In genomic region chr11:79711766-79712369, GRCm38 (mm10) we compare ENCODE assay signal across 9 mouse cellular contexts.
DNase-seq lines count a peak whose midpoint lies in the region; ATAC-seq lines count a peak whose summit lies in the region.
"Had no signal": no experiment of that assay in that cellular context is flagged by ENCODE, and none has a peak within 500 bp of the region (broad histone marks: within the 10 kb centered on the region; RNA-seq: fewer than 3 reads in every experiment).

No protein-coding gene starts in this region.

- 0 out of 2 replicates have a peak, but pooled peaks have one; percentile 7 for ATAC-seq in granulocyte monocyte progenitor cell, adult 5-6 weeks (replicated peaks; ENCODE audit: poor library complexity, severe bottlenecking)
- 0 out of 2 replicates have a peak, but pooled peaks have one; percentile 1 for ATAC-seq in midbrain, embryonic 15.5 days (replicated peaks)

- peak overlapping the region; percentile 51 for H3K9ac ChIP-seq in midbrain, embryonic 15.5 days

- H3K27ac ChIP-seq in midbrain, embryonic 15.5 days: no peak overlapping the region

- no peaks in the 10 kb centered on the region for H3K9me3 ChIP-seq in midbrain, embryonic 15.5 days

- peak overlapping the region; percentile 58 for H3K4me3 ChIP-seq in midbrain, embryonic 15.5 days

- H3K27me3 ChIP-seq in midbrain, embryonic 15.5 days (replicated peaks): peaks cover 35% of the 10 kb centered on the region

- peak overlapping the region; percentile 95 for H3K4me2 ChIP-seq in midbrain, embryonic 15.5 days

- 1% methylated on average over 46 of the region's 46 CpGs for WGBS in midbrain, embryonic 15.5 days

- peaks cover 21% of the 10 kb centered on the region for H3K4me1 ChIP-seq in midbrain, embryonic 15.5 days

- DNase-seq in gastrocnemius, adult 18-20 months (ENCODE audit: low spot score): peak; percentile 46
- DNase-seq in gastrocnemius, postnatal 25 days: no peak
- DNase-seq in adrenal gland, postnatal 36 days: peak; percentile 52 to 71
- DNase-seq in kidney, postnatal 10 days: peak; percentile 68
- no peak for DNase-seq in left cerebral cortex, adult 18-20 months (ENCODE audit: low spot score in 2 of 2)
- no peak for DNase-seq in ovary, postnatal 10 days (ENCODE audit: low spot score)

- H3K36me3 ChIP-seq in midbrain, embryonic 15.5 days (replicated peaks): no peaks in the 10 kb centered on the region
- H3K36me3 ChIP-seq: G1E had no signal

Comparison
In these comparisons a context has a peak if more than half of its experiments do, and no peak if none do; other contexts are left out.
1. DNase-seq: peak in gastrocnemius, adult 18-20 months (single experiment), adrenal gland, postnatal 36 days (2 of 2) and kidney, postnatal 10 days (single experiment); none in gastrocnemius, postnatal 25 days (single experiment), left cerebral cortex, adult 18-20 months (0 of 2) and ovary, postnatal 10 days (single experiment).